Mouse (Mus musculus) 3T3-L1 (cell line): ENCODE measurements around the gene Gm13275.
A peak's percentile ranks its signal among the peaks of the same experiment; 100 is the strongest.
"Not testable (repeated sequence)": the region's sequence is repeated elsewhere in the genome, so short reads cannot be mapped to it uniquely, and the experiment has no call there.

Experiments
- DNase-seq: peaks from one replicate; pipeline ENCODE4 v3.0.0-alpha.2; 2015; ENCODE audit warnings: low read depth, low spot score

The Gm13275 gene

GRCm38 (mm10) chr4:88797097-88797496 lies 2.8 kb downstream of the Gm13275 start, which contains the start of gene Gm13279:
TSS of gene Gm13279 (plus strand) at chr4:88797397.
- DNase-seq, result not testable (repeated sequence)

DNA sequence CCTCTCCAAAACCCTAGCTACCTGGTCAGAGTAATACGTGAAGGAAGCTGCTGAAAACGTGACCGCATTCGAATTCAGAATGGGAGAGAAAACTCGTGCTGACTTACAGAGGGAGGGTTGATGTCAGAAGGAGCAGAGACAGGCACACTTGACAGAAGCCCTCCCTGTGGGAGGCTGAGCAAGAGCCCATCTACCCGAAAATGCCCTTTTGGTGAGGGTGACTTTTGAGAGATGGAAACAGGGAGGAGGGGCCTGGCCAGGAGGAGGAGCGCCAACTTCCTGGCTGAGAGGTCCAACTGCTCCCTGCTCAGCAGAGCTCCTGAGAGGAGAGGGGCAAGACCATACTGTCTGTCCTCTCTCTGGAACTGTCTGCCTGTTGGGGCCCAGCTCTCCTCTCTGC lies 5.1 kb downstream of the Gm13275 start, which contains the start of gene Gm13285:
TSS of gene Gm13285 (plus strand) at position 301 of the 400 bp plus-strand sequence.
- DNase-seq, result not testable (repeated sequence)

DNA sequence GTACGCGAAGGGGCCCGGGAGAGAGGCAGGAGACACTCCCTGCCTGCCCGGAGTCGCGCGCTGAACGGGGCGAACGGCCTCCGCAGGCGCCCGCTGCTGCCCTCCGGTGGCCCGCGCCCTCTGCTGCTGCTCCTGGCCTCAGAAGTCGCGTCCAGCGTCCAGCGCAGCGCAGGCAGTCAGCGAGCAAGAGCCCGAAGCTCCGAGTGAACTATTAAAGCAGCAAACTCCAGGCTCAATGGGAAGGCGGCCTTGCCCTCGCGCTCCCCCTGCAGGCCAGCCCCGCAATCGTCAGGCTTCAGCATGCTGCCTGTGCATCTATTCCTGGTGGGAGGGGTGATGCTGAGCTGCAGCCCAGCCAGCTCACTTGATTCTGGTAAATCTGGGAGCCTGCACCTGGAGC lies 8.7 kb downstream of the Gm13275 start, which contains the start of gene Gm13287:
TSS of gene Gm13287 (plus strand) at position 301 of the 400 bp plus-strand sequence.
- not testable (repeated sequence) for DNase-seq

DNA sequence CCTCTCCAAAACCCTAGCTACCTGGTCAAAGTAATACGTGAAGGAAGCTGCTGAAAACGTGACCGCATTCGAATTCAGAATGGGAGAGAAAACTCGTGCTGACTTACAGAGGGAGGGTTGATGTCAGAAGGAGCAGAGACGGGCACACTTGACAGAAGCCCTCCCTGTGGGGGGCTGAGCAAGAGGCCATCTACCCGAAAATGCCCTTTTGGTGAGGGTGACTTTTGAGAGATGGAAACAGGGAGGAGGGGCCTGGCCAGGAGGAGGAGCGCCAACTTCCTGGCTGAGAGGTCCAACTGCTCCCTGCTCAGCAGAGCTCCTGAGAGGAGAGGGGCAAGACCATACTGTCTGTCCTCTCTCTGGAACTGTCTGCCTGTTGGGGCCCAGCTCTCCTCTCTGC lies 10.9 kb downstream of the Gm13275 start, which contains the start of gene Gm13288:
TSS of gene Gm13288 (plus strand) at position 301 of the 400 bp plus-strand sequence.
- DNase-seq, result not testable (repeated sequence)

GRCm38 (mm10) chr4:88805761-88806160 lies 11.5 kb downstream of the Gm13275 start:
- not testable (repeated sequence) for DNase-seq

DNA sequence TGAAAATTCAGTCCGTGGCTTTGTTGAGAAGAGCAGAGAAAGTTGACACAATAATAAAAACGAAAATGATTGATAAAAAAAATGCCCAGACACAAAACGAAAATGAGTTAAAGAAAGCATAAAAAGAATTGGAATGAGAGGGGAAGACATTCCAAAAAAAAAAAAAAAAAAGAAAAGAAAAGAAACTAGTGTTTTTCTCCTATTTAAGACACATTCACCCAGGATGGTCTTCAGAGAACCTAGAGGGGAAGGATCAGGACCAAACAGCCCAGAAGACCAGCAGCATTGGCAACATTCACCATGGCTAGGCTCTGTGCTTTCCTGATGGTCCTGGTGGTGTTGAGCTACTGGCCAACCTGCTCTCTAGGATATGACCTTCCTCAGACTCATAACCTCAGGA lies 21.6 kb downstream of the Gm13275 start, which contains the start of gene Ifna7:
TSS of gene Ifna7 (plus strand) at position 301 of the 400 bp plus-strand sequence.
- DNase-seq, result no peak

DNA sequence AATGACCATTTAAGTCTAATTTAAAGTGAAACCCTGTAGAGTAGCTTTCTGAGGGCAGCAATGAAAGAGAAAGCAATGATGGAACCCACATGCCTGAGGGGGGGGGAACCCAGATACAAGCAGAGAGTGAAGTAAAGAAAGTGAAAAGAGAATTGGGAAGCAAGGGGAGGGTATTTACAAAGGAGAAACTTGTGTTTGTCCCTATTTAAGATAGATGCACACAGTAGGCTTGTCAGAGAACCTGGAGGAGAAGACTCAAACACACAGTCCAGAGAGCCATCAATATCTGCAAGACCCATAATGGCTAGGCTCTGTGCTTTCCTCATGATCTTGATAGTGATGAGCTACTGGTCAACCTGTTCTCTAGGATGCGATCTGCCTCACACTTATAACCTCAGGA lies 25.4 kb downstream of the Gm13275 start, which contains the start of gene Ifna11:
TSS of gene Ifna11 (plus strand) at position 301 of the 400 bp plus-strand sequence.
- DNase-seq, result no peak

DNA sequence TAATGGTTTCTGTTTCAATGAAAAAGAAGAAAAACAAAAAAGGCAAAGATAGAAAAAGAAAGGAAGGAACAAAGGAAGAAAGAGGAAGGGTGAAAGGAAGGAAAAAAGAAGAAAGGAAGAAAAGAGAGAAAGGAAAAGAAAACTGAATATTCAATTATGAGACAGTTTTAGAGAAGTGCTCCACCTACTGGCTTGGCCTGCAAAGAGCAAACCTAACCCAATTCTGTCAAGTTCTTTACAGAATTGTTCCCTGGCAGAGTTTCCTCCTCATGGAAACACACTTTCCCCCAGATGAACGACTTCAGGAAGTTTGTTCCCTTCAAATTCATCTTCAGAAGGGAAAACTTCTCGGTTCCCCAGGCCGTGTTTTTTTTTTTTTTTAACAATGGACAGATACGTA lies 28.7 kb downstream of the Gm13275 start:
- peak; percentile 36 for DNase-seq

- DNase-seq, result not testable (repeated sequence)
Measured at GRCm38 (mm10) chr4:88827116-88827515, 32.8 kb downstream of the Gm13275 start, which contains the start of gene Ifna6. TSS of gene Ifna6 (plus strand) at chr4:88827416.

DNA sequence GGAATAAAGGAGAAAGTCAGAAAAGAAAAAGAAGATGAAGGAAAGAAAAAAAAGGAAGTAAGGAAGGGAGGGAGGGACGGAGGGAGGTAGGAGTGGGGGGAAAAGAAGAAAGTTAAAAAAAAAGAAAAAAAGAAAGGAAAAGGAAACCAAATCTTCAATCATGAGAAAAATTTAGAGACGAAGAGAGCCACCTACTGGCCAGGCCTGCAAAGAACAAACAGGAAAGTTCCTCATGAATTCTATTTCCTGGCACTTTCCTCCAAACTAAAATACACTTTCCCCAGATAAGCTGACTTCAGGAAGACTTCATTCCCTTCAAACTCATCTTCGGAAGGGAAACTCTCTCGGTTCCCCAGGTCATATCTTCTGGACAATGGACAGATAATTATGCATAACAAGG lies 36.2 kb downstream of the Gm13275 start:
- peak; percentile 69 for DNase-seq

GRCm38 (mm10) chr4:88835225-88835624 lies 40.9 kb downstream of the Gm13275 start, which contains the start of gene Ifna5:
TSS of gene Ifna5 (plus strand) at chr4:88835525.
- not testable (repeated sequence) for DNase-seq

- DNase-seq, result peak; percentile 55
Measured at GRCm38 (mm10) chr4:88838828-88839227, 44.5 kb downstream of the Gm13275 start.

GRCm38 (mm10) chr4:88840058-88840457 lies 45.8 kb downstream of the Gm13275 start:
- no peak for DNase-seq

- no peak for DNase-seq
Measured at GRCm38 (mm10) chr4:88841438-88841911, 47.2 kb downstream of the Gm13275 start, which contains the start of gene Ifna4. TSS of gene Ifna4 (plus strand) at chr4:88841861.
